Mouse (Mus musculus) right cerebral cortex, adult 2 months (tissue): ENCODE results near the gene Slc39a11.

Experiments used
- DNase-seq, 2 experiments: peaks; one replicate each; pipeline ENCODE4 v3.0.0; 2021 to 2022; ENCODE audit warnings: low spot score in 2 of 2

Slc39a11 gene

DNA sequence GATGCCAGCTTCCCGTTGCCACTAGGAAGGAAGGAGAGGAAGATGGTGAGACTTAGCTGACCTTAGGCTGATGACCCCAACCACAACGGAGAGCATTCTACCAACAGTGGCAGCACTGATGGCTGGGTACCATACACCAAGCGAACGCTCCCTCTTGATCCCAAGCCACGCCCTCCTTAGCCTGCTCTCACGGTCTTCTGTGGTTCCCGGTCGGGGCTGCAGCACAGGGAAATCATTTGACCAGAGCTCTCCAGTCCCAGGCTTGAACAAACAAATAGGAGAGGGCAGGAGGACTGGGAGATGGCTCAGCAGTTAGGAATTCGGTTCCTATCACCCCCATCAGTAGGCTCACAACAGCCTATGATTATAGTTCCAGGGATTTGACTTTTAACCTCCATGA lies 403.4 kb downstream of the Slc39a11 start:
- DNase-seq, result no peak

DNA sequence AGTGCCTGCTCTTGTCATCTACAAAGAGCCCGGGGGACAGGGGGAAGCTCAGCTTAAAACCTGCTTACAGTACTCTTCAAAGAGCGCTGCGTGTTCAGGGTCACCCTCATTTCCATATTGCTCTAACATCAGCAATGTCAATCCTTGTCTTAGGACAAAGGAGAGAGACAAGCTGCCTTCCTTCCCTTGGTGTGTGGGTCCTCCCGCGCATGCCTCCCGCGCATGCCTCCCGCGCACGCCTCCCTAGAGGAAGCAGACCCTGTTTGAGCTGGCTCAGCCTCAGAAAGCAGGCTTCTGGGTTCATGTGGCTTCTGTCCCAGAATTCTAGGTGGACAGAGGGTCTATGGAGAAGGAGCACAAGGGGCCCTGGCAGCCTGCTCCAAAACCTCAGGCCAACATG lies 404.2 kb downstream of the Slc39a11 start:
- no peak for DNase-seq

GRCm38 (mm10) chr11:113234432-113234831 lies 415.4 kb downstream of the Slc39a11 start:
- DNase-seq, result no peak

- no peak for DNase-seq
These were observed 417.8 kb downstream of the Slc39a11 start for GRCm38 (mm10) chr11:113232049-113232448.

GRCm38 (mm10) chr11:113230410-113231132 lies 419.3 kb downstream of the Slc39a11 start:
- DNase-seq, result no peak

- DNase-seq, result no peak
These were observed 424.1 kb downstream of the Slc39a11 start for GRCm38 (mm10) chr11:113225748-113226147.

GRCm38 (mm10) chr11:113223756-113224323 lies 426.0 kb downstream of the Slc39a11 start:
- DNase-seq, result no peak

DNA sequence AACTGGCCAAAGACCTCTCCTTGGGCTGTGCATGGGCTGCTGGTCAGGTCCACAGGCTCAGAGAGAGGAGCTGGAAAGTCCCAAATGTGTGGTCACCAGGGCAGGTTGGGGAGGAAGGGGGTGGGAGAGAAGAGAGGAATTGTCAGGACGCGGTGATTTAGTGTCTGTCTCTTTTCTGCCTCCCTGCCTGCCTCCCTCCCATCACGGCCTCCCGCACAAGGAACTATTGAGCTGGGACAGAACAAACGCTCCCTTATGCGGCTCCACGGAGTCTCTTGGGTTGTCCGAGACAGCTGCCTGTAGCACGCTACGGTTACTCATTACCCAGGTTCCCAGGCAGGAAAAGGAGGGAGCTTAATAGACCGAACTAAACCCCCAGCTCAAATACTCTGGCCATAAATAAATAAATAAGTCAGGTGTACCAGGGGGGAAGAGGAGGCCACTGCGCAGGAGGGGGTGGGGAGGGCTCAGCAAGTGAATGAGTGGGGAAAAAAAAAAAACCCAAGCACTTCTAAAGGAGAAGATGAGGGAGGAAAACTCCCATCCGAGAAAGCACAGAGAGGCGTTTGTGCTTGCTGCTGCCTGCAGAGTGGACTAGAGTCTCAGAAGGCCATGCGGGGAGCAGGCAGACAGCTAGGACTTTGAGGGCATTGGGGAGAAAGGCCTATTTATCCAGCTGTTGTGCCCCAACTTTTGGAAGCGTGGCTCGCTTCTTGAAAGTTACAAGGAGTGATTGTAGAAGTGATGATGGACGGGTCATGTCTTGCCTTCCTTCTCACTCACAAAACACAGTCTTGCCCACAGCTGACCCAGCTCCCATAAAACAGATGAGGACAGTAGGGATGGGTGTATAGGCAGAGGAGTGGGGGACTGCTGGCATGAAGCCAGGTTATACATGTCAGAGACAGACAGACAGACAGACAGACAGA lies 428.3 kb downstream of the Slc39a11 start:
- no peak for DNase-seq

GRCm38 (mm10) chr11:113220649-113221048 lies 429.2 kb downstream of the Slc39a11 start:
- no peak for DNase-seq

- DNase-seq, result no peak
These were observed 435.1 kb downstream of the Slc39a11 start for GRCm38 (mm10) chr11:113214741-113215140.

- DNase-seq, result no peak
These were observed 437.4 kb downstream of the Slc39a11 start for GRCm38 (mm10) chr11:113212390-113213025.

DNA sequence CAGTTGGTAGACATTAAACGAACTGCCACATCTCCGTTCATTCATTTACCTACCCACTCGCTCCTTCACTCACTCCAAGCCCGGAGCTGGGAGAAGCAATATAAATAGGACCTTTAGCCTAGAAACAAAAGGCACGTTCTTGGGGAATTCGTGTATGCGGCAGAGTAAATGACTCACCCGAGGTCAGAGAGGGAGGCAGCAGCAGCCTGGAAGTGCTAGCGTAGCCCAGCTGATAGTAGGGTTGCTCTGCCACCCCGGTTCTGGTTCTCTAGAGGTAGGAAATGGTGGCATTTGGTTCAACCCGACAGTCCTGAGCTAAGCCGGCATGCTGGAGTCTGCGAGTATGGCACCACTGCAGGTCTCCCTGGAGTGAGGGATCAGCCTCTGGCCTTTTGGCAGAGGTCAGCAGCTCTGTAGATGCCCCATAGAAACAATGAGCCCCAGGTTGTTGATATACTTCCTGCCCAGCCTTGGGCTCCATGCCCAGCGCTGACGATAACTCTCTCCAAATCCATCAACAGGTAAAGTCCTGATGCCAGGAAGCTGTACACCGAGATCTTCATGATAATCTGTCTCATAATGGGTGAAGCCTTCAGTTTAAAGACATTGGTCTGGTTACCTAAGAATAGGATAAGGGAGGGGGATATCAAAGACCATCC lies 440.5 kb downstream of the Slc39a11 start:
- no peak for DNase-seq

DNA sequence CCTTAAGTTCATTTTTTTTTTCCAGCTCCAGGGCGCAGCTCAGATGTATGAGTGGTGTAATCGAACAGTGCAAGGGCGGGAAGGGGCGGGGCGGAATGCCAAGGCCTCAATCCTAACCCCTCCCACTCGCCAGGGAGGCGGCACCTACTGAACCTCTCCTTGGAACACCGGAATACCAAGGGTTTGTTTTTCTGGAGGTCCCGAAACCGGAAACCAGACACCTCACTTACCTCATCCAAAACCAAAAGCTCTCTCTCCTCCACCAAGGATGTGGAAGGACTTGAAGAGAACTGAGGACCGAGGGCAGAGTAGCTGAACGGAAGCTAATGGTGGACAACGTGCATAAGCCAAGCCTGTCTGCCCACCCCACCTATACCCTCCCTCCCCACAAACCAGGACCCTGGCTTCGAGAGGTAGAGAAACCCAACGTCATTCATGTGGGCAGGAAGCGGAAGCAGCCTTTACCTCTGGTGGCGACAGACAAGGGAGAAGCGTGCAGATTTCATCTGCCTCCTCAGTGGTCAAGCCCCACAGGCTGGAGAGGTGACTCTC lies 441.3 kb downstream of the Slc39a11 start:
- DNase-seq, result no peak

- no peak for DNase-seq
These were observed 441.9 kb downstream of the Slc39a11 start for GRCm38 (mm10) chr11:113207966-113208365.

- no peak for DNase-seq
These were observed 443.8 kb downstream of the Slc39a11 start for GRCm38 (mm10) chr11:113206099-113206498.

DNA sequence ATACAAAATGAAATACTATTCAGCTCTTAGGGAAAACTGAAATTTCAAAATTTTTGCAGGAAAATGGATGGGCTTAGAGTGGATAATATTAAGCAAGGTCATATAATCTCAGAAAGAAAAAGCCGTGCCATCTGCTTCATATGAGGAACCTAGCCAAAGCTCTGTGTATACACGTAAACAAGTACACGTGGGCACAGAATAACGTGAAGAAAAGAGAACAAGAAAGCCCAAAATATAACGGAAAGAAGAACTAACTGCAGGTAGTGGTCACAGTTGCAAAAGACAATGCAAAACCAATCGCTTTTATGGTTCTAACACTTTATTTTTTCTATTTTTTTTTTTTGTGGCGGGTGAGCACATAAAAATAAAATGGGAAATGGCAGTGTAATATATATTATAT lies 446.9 kb downstream of the Slc39a11 start:
- DNase-seq, result no peak

GRCm38 (mm10) chr11:113201470-113201997 lies 448.3 kb downstream of the Slc39a11 start:
- peak; percentile 93 to 94 for DNase-seq

DNA sequence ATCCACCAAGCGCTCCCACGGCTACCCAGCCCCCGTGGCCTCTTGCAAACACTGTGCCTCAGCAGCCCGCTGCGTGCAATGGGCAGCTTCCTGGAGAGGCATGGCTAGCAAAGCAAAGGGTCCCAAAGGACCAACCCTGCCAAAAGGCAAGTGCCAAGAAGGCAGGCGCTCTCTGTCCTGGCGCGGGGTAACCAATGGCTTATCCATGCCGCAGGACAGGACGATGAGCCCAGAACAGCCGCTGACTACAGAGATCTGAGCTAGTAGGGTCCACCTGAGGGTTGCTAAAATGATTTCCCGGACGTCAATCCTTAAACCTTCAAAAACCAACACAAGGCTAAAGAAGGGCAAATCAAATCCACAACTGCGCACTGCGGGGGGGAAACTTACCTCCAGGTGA lies 449.0 kb downstream of the Slc39a11 start:
- DNase-seq, result no peak

DNA sequence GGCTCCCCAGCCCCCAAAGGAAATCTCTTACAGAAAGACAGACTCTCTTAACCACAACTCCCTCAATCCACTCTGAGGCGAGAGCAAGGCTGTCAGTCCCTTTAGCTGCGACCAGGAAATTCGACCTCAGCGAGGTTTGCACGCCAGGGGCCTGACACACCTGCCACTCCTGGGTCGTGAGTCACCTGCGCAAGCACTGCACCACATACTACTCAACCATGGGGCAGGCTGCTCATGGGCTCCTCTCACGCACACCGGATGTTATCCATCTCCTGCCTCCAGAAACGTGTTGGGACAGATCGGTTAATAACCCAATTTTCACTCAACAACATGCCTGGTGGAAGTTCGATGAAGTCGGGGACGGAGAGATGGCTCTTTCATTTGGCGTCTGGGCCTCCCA lies 451.3 kb downstream of the Slc39a11 start:
- no peak for DNase-seq

DNA sequence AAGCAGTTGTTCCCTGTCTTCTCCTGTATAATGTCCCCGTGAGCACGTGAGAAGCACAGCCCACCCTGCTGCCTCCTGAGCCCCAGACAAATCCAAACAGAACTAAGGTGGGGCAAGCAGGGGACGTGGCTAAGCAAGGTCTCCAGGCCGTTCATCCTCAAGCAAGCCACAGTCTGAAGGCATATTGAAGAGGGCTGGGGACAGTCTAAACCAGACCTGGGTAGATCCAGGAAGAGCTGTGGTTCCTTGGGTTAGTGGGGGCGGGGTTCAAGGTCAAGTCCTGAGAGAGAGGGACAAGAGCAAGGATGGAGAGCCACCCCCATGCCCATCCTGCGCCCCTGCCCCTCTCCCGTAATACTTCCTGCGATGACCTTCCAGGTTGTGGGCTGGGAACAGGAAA lies 452.3 kb downstream of the Slc39a11 start:
- no peak for DNase-seq
